Mouse (Mus musculus): ENCODE results near the gene Nat8f2. TPM values are rescaled to one million over a fixed set of nuclear protein-coding genes. Genes with fewer than 3 reads are reported as not detected.

The Nat8f2 gene
- polyA plus RNA-seq, 1 experiment from 2014 or later = not detected

- Histone ChIP-seq H3K27me3 (ENCODE audit: control insufficient read depth, insufficient read depth, low read length) (no peaks in the 10 kb centered on the region), H3K9ac (ENCODE audit: low read length) (no peak overlapping the region), H3K4me2 (ENCODE audit: low read length) (no peak overlapping the region), H3K4me3 (ENCODE audit: control insufficient read depth in 1 of 2, insufficient read depth in 1 of 2, low read depth in 1 of 2, low read length in 2 of 2) (no peak overlapping the region), H3K9me3 (ENCODE audit: control insufficient read depth, low read length) (no peaks in the 10 kb centered on the region), H3K36me3 (ENCODE audit: control insufficient read depth, insufficient read depth, low read length) (no peaks in the 10 kb centered on the region), H3K27ac (replicated peaks in 1 of 2; ENCODE audit: control insufficient read depth in 1 of 2, insufficient read depth in 1 of 2, low read depth in 2 of 2, low read length in 2 of 2) (no peak overlapping the region), H3K4me1 (ENCODE audit: control insufficient read depth in 2 of 2, insufficient read depth in 2 of 2, low read length in 2 of 2) (no peaks in the 10 kb centered on the region)
- no peak for ATAC-seq (ENCODE audit: insufficient number of reproducible peaks, insufficient read depth, low FRiP score, low read depth)
- WGBS = 80% methylated on average over 2 of the region's 2 CpGs
Measured at GRCm38 (mm10) chr6:85863136-85863535, 5.8 kb downstream of the Nat8f2 start.

GRCm38 (mm10) chr6:85862565-85862964 lies 6.4 kb downstream of the Nat8f2 start:
- Histone ChIP-seq H3K27ac (replicated peaks in 1 of 2; ENCODE audit: control insufficient read depth in 1 of 2, insufficient read depth in 1 of 2, low read depth in 2 of 2, low read length in 2 of 2) (no peak overlapping the region), H3K36me3 (ENCODE audit: control insufficient read depth, insufficient read depth, low read length) (no peaks in the 10 kb centered on the region), H3K4me2 (ENCODE audit: low read length) (no peak overlapping the region), H3K9ac (ENCODE audit: low read length) (no peak overlapping the region), H3K9me3 (ENCODE audit: control insufficient read depth, low read length) (no peaks in the 10 kb centered on the region), H3K4me3 (ENCODE audit: control insufficient read depth in 1 of 2, insufficient read depth in 1 of 2, low read depth in 1 of 2, low read length in 2 of 2) (no peak overlapping the region), H3K4me1 (ENCODE audit: control insufficient read depth in 2 of 2, insufficient read depth in 2 of 2, low read length in 2 of 2) (no peaks in the 10 kb centered on the region), H3K27me3 (ENCODE audit: control insufficient read depth, insufficient read depth, low read length) (no peaks in the 10 kb centered on the region)
- 55% methylated on average over 3 of the region's 3 CpGs for WGBS
- no peak for ATAC-seq (ENCODE audit: insufficient number of reproducible peaks, insufficient read depth, low FRiP score, low read depth)

- H3K4me1 ChIP-seq (ENCODE audit: control insufficient read depth in 2 of 2, insufficient read depth in 2 of 2, low read length in 2 of 2) = no peaks in the 10 kb centered on the region
- H3K27me3 ChIP-seq (ENCODE audit: control insufficient read depth, insufficient read depth, low read length) = no peaks in the 10 kb centered on the region
- no peaks in the 10 kb centered on the region for H3K36me3 ChIP-seq (ENCODE audit: control insufficient read depth, insufficient read depth, low read length)
- H3K27ac ChIP-seq (replicated peaks in 1 of 2; ENCODE audit: control insufficient read depth in 1 of 2, insufficient read depth in 1 of 2, low read depth in 2 of 2, low read length in 2 of 2) = no peak overlapping the region
- 82% methylated on average over 3 of the region's 3 CpGs for WGBS
- H3K4me3 ChIP-seq (ENCODE audit: control insufficient read depth in 1 of 2, insufficient read depth in 1 of 2, low read depth in 1 of 2, low read length in 2 of 2) = no peak overlapping the region
- no peak overlapping the region for H3K4me2 ChIP-seq (ENCODE audit: low read length)
- H3K9me3 ChIP-seq (ENCODE audit: control insufficient read depth, low read length) = no peaks in the 10 kb centered on the region
- ATAC-seq (ENCODE audit: insufficient number of reproducible peaks, insufficient read depth, low FRiP score, low read depth) = no peak
- no peak overlapping the region for H3K9ac ChIP-seq (ENCODE audit: low read length)
Measured at GRCm38 (mm10) chr6:85861247-85861646, 7.7 kb downstream of the Nat8f2 start.

DNA sequence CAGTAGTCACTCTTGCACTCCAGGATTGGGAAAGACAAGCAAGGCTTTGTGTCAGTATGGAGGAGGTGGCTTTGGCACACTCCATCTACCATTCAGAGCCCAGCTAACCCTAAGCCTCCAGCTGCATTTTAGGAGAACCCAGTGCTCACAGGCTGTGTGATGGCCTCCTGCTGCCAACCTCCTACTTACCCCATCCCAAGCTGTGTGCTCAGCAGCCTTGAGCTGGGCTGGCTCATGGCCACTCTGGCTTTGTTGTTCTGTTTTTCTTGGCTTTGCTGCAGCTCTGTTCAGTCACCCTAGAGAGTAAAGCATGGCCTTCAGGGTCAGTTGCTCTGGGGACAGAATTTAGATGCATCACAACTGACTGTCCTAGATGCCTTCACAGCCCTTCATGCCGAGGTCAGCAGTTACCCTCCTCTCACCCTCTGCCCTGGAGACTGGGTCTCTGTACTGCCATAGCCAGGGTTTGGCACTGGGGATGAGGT lies 12.7 kb downstream of the Nat8f2 start:
- ATAC-seq (ENCODE audit: insufficient number of reproducible peaks, insufficient read depth, low FRiP score, low read depth) = no peak; the same call in 1 of the 2 replicates
- Histone ChIP-seq H3K4me1 (ENCODE audit: control insufficient read depth in 2 of 2, insufficient read depth in 2 of 2, low read length in 2 of 2) (no peaks in the 10 kb centered on the region), H3K4me2 (ENCODE audit: low read length) (no peak overlapping the region), H3K36me3 (ENCODE audit: control insufficient read depth, insufficient read depth, low read length) (no peaks in the 10 kb centered on the region), H3K27me3 (ENCODE audit: control insufficient read depth, insufficient read depth, low read length) (no peaks in the 10 kb centered on the region), H3K4me3 (ENCODE audit: control insufficient read depth in 1 of 2, insufficient read depth in 1 of 2, low read depth in 1 of 2, low read length in 2 of 2) (no peak overlapping the region), H3K27ac (replicated peaks in 1 of 2; ENCODE audit: control insufficient read depth in 1 of 2, insufficient read depth in 1 of 2, low read depth in 2 of 2, low read length in 2 of 2) (no peak overlapping the region), H3K9ac (ENCODE audit: low read length) (no peak overlapping the region), H3K9me3 (ENCODE audit: control insufficient read depth, low read length) (no peaks in the 10 kb centered on the region)
- WGBS = 68% methylated on average over 1 of the region's 1 CpGs

GRCm38 (mm10) chr6:85853481-85853880 lies 15.5 kb downstream of the Nat8f2 start:
- Histone ChIP-seq H3K9ac (ENCODE audit: low read length) (no peak overlapping the region), H3K27ac (replicated peaks in 1 of 2; ENCODE audit: control insufficient read depth in 1 of 2, insufficient read depth in 1 of 2, low read depth in 2 of 2, low read length in 2 of 2) (no peak overlapping the region), H3K4me1 (ENCODE audit: control insufficient read depth in 2 of 2, insufficient read depth in 2 of 2, low read length in 2 of 2) (no peaks in the 10 kb centered on the region), H3K9me3 (ENCODE audit: control insufficient read depth, low read length) (no peaks in the 10 kb centered on the region), H3K36me3 (ENCODE audit: control insufficient read depth, insufficient read depth, low read length) (no peaks in the 10 kb centered on the region), H3K4me2 (ENCODE audit: low read length) (no peak overlapping the region), H3K27me3 (ENCODE audit: control insufficient read depth, insufficient read depth, low read length) (no peaks in the 10 kb centered on the region), H3K4me3 (ENCODE audit: control insufficient read depth in 1 of 2, insufficient read depth in 1 of 2, low read depth in 1 of 2, low read length in 2 of 2) (no peak overlapping the region)
- ATAC-seq (ENCODE audit: insufficient number of reproducible peaks, insufficient read depth, low FRiP score, low read depth) = no peak
- WGBS = 83% methylated on average over 3 of the region's 3 CpGs

DNA sequence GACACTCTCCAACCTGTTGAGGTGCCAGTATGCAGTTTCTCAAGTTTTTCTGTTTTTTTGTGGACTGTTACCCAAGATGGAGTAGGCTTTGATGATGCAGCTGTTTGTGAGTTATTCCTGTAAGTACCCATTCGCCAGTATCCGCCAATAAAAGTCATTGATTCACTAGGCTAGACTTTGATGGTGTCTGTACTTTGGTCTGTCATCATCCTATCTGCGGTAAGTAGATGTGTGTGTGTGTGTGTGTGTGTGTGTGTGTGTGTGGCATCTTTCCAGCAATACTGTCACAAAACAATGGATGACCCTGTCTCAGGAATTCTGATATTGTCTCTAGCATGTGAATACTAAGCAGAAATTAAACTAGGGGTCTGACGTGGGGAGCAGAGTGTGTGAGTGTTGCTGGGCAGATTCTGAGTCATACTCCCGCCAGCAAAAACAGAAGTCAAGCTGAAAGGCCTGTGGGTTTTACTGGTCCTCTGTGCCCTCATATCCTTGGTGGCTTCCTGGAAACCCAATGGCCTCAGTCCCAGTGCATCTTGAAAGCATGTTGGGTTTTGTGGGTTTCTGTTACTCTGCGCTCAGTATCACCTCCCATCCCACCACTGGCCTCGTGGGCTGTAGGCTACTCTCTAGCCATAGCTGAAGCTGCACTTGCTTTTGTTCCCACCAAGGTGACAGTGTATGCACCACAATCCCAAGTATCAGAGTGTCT lies 17.7 kb downstream of the Nat8f2 start:
- 84% methylated on average over 7 of the region's 7 CpGs for WGBS
- no peaks in the 10 kb centered on the region for H3K36me3 ChIP-seq (ENCODE audit: control insufficient read depth, insufficient read depth, low read length)
- ATAC-seq (ENCODE audit: insufficient number of reproducible peaks, insufficient read depth, low FRiP score, low read depth) = no peak

DNA sequence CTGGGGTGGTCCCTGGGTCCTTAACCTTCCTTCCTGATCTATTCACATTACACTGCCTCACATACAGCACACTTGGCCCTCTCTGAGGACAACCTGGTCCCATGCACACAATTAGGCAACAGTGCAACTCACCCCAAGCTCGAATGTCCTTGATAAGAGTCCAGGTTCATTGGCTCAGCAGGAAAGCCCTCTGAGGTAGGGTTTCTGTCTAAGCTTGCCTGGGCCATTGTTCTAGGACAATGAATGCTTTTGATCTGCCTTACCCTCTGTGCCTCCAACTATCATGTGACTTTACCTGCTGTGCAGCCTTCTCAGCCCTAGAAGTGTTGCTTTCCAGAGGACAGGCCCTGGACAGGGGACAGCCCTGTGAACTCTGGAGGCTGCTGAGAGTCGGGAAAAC lies 19.7 kb downstream of the Nat8f2 start:
- Histone ChIP-seq H3K27ac (replicated peaks in 1 of 2; ENCODE audit: control insufficient read depth in 1 of 2, insufficient read depth in 1 of 2, low read depth in 2 of 2, low read length in 2 of 2) (no peak overlapping the region), H3K36me3 (ENCODE audit: control insufficient read depth, insufficient read depth, low read length) (no peaks in the 10 kb centered on the region), H3K9me3 (ENCODE audit: control insufficient read depth, low read length) (no peaks in the 10 kb centered on the region), H3K4me3 (ENCODE audit: control insufficient read depth in 1 of 2, insufficient read depth in 1 of 2, low read depth in 1 of 2, low read length in 2 of 2) (no peak overlapping the region), H3K4me2 (ENCODE audit: low read length) (no peak overlapping the region), H3K27me3 (ENCODE audit: control insufficient read depth, insufficient read depth, low read length) (no peaks in the 10 kb centered on the region), H3K9ac (ENCODE audit: low read length) (no peak overlapping the region), H3K4me1 (ENCODE audit: control insufficient read depth in 2 of 2, insufficient read depth in 2 of 2, low read length in 2 of 2) (no peaks in the 10 kb centered on the region)
- WGBS = 31% methylated on average over 2 of the region's 2 CpGs
- ATAC-seq (ENCODE audit: insufficient number of reproducible peaks, insufficient read depth, low FRiP score, low read depth) = no peak

More for the DNA sequence above, 17.7 kb downstream of the Nat8f2 start:
- Histone ChIP-seq H3K9me3 (ENCODE audit: control insufficient read depth, low read length) (no peaks in the 10 kb centered on the region), H3K9ac (ENCODE audit: low read length) (no peak overlapping the region), H3K27me3 (ENCODE audit: control insufficient read depth, insufficient read depth, low read length) (no peaks in the 10 kb centered on the region), H3K4me3 (ENCODE audit: control insufficient read depth in 1 of 2, insufficient read depth in 1 of 2, low read depth in 1 of 2, low read length in 2 of 2) (no peak overlapping the region), H3K4me1 (ENCODE audit: control insufficient read depth in 2 of 2, insufficient read depth in 2 of 2, low read length in 2 of 2) (no peaks in the 10 kb centered on the region), H3K4me2 (ENCODE audit: low read length) (no peak overlapping the region), H3K27ac (replicated peaks in 1 of 2; ENCODE audit: control insufficient read depth in 1 of 2, insufficient read depth in 1 of 2, low read depth in 2 of 2, low read length in 2 of 2) (no peak overlapping the region)

DNA sequence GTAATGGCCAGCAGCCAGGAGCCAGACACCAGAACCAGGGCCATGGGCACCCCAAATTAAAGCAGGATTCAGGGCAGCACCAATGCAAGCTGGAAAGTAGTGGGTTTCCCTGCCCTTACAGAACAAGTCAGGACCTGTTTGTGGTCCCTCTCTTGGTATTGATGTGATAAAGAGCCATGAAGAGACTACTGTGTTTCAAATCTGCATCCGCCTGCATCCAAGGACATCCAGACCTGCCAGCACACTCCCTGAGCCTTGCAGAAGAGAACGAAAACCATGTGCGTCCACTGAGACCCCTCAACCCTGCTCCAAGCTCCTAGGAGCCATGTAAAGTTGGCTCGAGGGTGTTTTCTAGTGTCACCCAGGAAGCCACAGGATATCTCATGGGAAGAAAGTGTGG lies 20.8 kb downstream of the Nat8f2 start:
- Histone ChIP-seq H3K27me3 (ENCODE audit: control insufficient read depth, insufficient read depth, low read length) (no peaks in the 10 kb centered on the region), H3K4me1 (ENCODE audit: control insufficient read depth in 2 of 2, insufficient read depth in 2 of 2, low read length in 2 of 2) (no peaks in the 10 kb centered on the region), H3K4me2 (ENCODE audit: low read length) (no peak overlapping the region), H3K9me3 (ENCODE audit: control insufficient read depth, low read length) (no peaks in the 10 kb centered on the region), H3K36me3 (ENCODE audit: control insufficient read depth, insufficient read depth, low read length) (no peaks in the 10 kb centered on the region), H3K9ac (ENCODE audit: low read length) (no peak overlapping the region), H3K4me3 (ENCODE audit: control insufficient read depth in 1 of 2, insufficient read depth in 1 of 2, low read depth in 1 of 2, low read length in 2 of 2) (no peak overlapping the region), H3K27ac (replicated peaks in 1 of 2; ENCODE audit: control insufficient read depth in 1 of 2, insufficient read depth in 1 of 2, low read depth in 2 of 2, low read length in 2 of 2) (no peak overlapping the region)
- no peak for ATAC-seq (ENCODE audit: insufficient number of reproducible peaks, insufficient read depth, low FRiP score, low read depth)
- 77% methylated on average over 4 of the region's 4 CpGs for WGBS
